Mouse (Mus musculus) spleen, adult 2 months (tissue): ENCODE data around the gene Syce3. TPM values are rescaled to one million over a fixed set of nuclear protein-coding genes. Genes with fewer than 3 reads are reported as not detected.

Source experiments
- DNase-seq, 2 experiments: peaks; one replicate each; pipeline versions ENCODE4 v3.0.0 to v3.0.0-alpha.2; 2012 to 2021; ENCODE audit warnings: low spot score in 2 of 2, low read depth in 1 of 2
- H3K27ac ChIP-seq: fragments of 200-500 bp; 2 replicates; pipeline ENCODE4 v1.5.1; 2012; ENCODE audit warnings: low read length, inconsistent platforms; ENCODE audit not compliant: insufficient read depth
- H3K27me3 ChIP-seq: fragments of 200-500 bp; 2 replicates; pipeline ENCODE4 v1.6.1; 2012; ENCODE audit warnings: mild to moderate bottlenecking, moderate library complexity, low read length, inconsistent platforms; ENCODE audit not compliant: control insufficient read depth, insufficient read depth
- H3K36me3 ChIP-seq: fragments of 200-500 bp; 2 replicates; pipeline ENCODE4 v1.6.1; 2012; ENCODE audit warnings: mild to moderate bottlenecking, low read length, inconsistent platforms; ENCODE audit not compliant: control insufficient read depth, insufficient read depth
- H3K4me1 ChIP-seq: fragments of 200-500 bp; 2 replicates; pipeline ENCODE4 v1.6.1; 2011; ENCODE audit warnings: inconsistent platforms; ENCODE audit not compliant: control insufficient read depth, insufficient read depth, insufficient read length
- H3K4me3 ChIP-seq: fragments of 200-500 bp; 2 replicates; pipeline ENCODE4 v1.5.1; 2011; ENCODE audit warnings: mild to moderate bottlenecking, inconsistent platforms; ENCODE audit not compliant: insufficient read depth, insufficient read length; ENCODE audit errors: extremely low read depth
- CTCF ChIP-seq: fragments of 200-500 bp; IDR thresholded peaks from 2 replicates; pipeline ENCODE4 v1.5.1; 2011; ENCODE audit warnings: mild to moderate bottlenecking, inconsistent platforms; ENCODE audit not compliant: insufficient read depth, insufficient read length, insufficient replicate concordance; ENCODE audit errors: extremely low read depth
- POLR2A ChIP-seq: fragments of 200-500 bp; IDR thresholded peaks from 2 replicates; pipeline ENCODE4 v1.6.1; 2011; ENCODE audit warnings: low read depth, low read length, inconsistent platforms
- WGBS: fragments of 180-500 bp; shearing (Covaris S2); methylation state at CpG from one replicate; pipeline ENCODE4 v1.1.7; 2018; 5-methylcytosine and 5-hydroxymethylcytosine counted together
- polyA plus RNA-seq: library from polyadenylated mRNA; depleted of rRNA; stranded (reverse); fragments of >200 nt; gene quantifications from 2 replicates; pipeline ENCODE4 v1.2.3, GENCODE M21; 2012

Gene Syce3
- polyA plus RNA-seq, 1 experiment: not detected

DNA sequence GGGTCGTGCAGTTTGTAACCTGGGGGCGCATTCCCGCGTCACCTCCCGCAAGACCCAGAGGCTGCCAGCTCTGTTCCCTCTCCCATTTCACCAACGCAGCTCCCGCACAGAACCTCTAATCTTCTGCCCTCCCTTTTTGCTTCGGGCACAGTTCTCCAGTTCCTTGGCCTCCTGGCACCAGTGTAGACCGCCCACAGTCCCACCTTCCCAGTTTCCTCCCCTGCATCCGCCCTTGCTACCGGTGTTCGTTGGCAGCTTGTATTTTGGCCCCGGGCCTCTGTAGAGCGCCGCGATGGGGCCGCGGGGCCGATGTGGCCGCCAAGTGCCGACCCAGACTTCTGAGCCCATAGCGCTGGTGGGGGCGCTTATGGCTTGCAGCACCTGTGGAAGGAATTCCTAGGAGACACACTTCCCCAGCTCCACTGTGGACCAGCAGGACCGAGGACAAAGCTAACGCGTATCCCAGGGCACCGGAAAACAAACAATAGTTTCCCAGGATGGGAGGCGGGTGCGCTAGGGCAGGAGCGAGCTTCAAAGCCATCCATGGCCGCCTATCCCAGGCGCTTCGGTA is 31.4 kb downstream of the Syce3 start, which contains the start of gene Odf3b:
Odf3b (minus strand) TSS at position 452 of the 571 bp plus-strand sequence.
- Histone ChIP-seq H3K36me3 (no peaks in the 10 kb centered on the region), H3K4me1 (peaks cover 6% of the 10 kb centered on the region), H3K4me3 (peak within 1 kb of the TSS; percentile 24; the same call in 1 of the 2 replicates), H3K27me3 (peaks cover 9% of the 10 kb centered on the region), H3K27ac (no peak within 1 kb of the TSS)
- no peak for TF ChIP-seq POLR2A
- TF ChIP-seq CTCF: no peak
- DNase-seq: no peak
- WGBS: 3% methylated on average over 33 of the region's 33 CpGs

DNA sequence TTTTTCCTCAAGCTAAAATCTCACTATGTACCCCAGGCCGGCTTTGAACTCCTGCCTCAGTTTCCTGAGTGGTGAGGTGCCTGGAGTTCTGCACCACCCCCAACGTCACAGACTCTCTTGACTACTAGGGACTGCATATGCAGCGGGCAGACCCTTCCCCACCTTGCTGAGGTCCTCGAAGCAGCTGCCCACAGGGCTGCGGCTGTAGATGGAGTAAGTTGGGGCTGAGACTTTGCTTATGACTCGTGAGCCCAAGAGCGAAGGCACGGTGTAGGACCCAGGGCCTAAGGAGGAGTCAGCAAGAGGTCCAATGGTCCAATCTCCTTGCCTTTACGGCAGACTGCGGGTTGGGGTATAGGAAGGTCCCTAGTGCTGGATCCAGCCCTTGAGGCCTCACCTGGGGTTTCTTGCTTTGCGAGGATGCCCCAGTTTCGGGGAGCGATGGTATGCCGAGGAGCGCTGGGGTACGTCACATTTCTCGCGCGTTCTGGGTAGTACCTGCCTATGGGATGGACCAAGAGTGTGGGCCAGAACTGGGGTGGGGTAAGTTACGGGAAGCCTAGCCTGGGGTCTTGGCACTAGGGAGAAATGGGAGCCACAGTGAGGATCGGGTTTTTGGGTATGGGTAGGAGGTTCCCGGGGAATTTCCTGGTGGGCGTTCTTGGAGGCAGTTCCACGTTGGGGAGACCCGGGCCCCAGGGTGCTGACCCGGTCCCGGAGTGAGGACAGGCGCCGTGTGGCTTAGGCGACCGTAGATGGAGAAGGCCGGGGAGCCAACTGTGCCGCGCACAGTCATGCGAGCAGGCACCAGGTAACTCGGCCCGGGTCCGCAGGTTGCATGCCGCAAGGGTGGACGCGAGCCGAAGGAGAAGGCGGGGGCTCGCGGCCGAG is 32.1 kb downstream of the Syce3 start:
- Histone ChIP-seq H3K27ac (no peak overlapping the region), H3K27me3 (peaks cover 9% of the 10 kb centered on the region), H3K36me3 (no peaks in the 10 kb centered on the region), H3K4me3 (peak overlapping the region; percentile 24; the same call in 1 of the 2 replicates), H3K4me1 (peaks cover 7% of the 10 kb centered on the region)
- DNase-seq: no peak
- 18% methylated on average over 46 of the region's 46 CpGs for WGBS
- TF ChIP-seq CTCF (no peak), POLR2A (no peak)

DNA sequence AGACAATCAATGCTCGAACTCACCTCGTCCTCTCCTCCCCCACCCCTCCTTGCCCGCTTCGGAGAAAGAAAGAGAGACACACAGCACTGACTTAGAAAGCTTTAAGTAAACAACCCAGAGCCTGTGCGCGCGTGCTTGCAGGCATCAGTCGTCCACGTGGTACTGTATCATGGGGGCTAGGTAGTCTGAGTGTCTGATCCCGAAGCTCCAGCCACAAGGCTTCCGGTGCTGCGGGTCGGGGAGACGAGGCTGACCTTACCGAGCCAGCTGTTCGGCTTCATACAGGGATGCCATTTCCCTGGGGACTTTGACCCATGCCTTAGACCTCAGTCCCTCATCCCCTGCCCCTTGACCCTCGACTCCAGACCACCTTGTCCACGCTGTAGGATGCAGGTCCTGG is 32.9 kb downstream of the Syce3 start:
- H3K4me3 ChIP-seq: no peak overlapping the region
- DNase-seq: no peak
- peaks cover 11% of the 10 kb centered on the region for H3K4me1 ChIP-seq
- H3K36me3 ChIP-seq: peaks cover 2% of the 10 kb centered on the region; the same call in 1 of the 2 replicates
- no peak for TF ChIP-seq POLR2A
- no peak for TF ChIP-seq CTCF
- no peak overlapping the region for H3K27ac ChIP-seq
- 44% methylated on average over 18 of the region's 18 CpGs for WGBS
- H3K27me3 ChIP-seq: peaks cover 9% of the 10 kb centered on the region

DNA sequence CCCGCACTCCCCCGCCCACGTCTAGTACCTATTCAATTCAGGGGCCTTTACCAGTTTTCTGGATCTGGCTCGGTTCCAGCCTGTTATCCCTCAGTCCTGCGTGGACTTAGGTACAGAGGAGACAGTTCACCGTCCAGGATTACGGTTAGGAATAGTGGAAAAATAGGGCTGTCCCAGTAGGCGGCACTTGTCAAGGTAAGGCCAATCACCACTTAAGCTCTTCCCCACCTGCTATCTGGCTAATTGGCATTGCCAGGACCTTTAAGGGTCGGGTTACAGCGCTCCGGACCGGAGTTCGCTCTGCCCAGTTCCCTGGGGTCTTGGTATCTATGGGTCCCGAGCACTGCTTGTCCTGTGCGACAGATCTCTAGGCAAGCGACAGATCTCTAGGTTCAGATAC is 33.3 kb downstream of the Syce3 start, which contains the start of gene Tymp:
Tymp (minus strand) TSS at position 83 of the 400 bp plus-strand sequence.
- TF ChIP-seq CTCF: no peak
- TF ChIP-seq POLR2A: no peak
- DNase-seq: no peak
- Histone ChIP-seq H3K4me3 (no peak within 1 kb of the TSS), H3K4me1 (peaks cover 11% of the 10 kb centered on the region), H3K27ac (no peak within 1 kb of the TSS), H3K36me3 (peaks cover 6% of the 10 kb centered on the region), H3K27me3 (peaks cover 9% of the 10 kb centered on the region)
- WGBS: 84% methylated on average over 16 of the region's 16 CpGs

DNA sequence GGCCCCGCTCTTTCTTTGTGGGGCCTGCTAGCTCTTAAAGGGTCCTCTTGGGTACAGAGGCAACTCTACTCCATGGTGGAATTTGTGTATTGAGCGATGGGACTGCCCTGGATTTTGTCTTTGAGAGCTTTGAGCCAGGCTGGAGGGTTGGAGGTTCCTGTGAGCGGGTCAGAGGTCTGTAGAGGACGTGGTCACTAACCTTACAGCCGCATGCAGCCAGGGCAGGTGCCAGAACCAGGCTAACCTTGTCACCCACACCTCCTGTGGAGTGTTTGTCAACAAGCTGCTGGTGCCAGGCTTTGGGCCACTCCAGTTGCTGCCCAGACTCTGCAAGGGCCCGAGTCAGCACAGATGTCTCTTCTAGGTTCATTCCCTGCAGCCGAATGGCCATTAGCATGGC is 34.3 kb downstream of the Syce3 start:
- no peak for TF ChIP-seq CTCF
- no peak for TF ChIP-seq POLR2A
- no peak overlapping the region for H3K4me3 ChIP-seq
- H3K4me1 ChIP-seq: peaks cover 11% of the 10 kb centered on the region
- peaks cover 9% of the 10 kb centered on the region for H3K27me3 ChIP-seq
- peaks cover 14% of the 10 kb centered on the region for H3K36me3 ChIP-seq
- 87% methylated on average over 7 of the region's 7 CpGs for WGBS
- DNase-seq: no peak
- no peak overlapping the region for H3K27ac ChIP-seq

DNA sequence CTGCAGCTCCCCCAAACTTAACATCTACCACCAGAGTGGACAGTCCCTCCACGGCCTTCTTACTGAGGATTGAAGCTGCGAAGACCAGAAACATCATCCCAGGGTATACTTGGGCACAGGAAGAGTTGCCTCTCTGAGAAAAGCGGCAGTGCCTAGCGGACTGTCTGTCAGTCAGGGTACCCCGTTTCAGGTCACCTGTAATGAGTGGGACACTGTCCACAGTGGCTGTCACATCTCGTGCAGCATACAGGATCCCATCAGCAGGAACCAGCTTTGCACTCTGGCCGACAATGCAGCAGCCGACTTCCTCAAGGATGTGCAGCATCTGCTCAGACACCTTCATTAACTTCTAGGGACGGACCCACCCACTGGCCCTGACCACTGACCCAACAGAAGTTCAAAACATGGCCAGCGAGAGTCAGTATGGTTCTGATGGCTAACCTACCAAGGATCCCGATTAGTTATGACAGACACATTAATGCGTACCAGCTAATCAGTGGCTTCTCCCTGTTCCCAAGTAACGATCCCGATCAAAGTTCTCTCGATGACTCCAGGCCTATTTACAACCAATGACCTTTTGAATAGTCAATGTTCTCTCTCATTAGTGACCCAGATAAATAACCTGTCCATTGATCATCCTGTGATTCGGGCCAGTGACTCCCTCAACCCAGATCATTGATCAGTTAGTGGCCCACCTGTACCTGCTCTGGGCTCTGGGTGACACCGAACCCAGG is 35.3 kb downstream of the Syce3 start:
- H3K4me1 ChIP-seq: peaks cover 11% of the 10 kb centered on the region
- H3K27ac ChIP-seq: no peak overlapping the region
- H3K27me3 ChIP-seq: peaks cover 9% of the 10 kb centered on the region
- WGBS: 94% methylated on average over 17 of the region's 17 CpGs
- peaks cover 24% of the 10 kb centered on the region for H3K36me3 ChIP-seq
- no peak overlapping the region for H3K4me3 ChIP-seq
- TF ChIP-seq POLR2A (no peak), CTCF (no peak)
- no peak for DNase-seq
